Mouse (Mus musculus): Measurements from ENCODE around the gene Nav1.

Gene Nav1

GRCm38 (mm10) chr1:135548750-135549149 is 58.3 kb downstream of the Nav1 start:
- DNase-seq (ENCODE audit: low spot score in 2 of 2) = no peak

GRCm38 (mm10) chr1:135546099-135546498 is 61.0 kb downstream of the Nav1 start:
- no peak for DNase-seq (ENCODE audit: low spot score in 2 of 2)

GRCm38 (mm10) chr1:135544504-135545146 is 62.5 kb downstream of the Nav1 start:
- DNase-seq (ENCODE audit: low spot score in 2 of 2) = peak; percentile 30 to 45

GRCm38 (mm10) chr1:135542841-135543810 is 64.0 kb downstream of the Nav1 start:
- DNase-seq (ENCODE audit: low spot score in 2 of 2) = no peak

GRCm38 (mm10) chr1:135542080-135542479 is 65.0 kb downstream of the Nav1 start:
- DNase-seq (ENCODE audit: low spot score in 2 of 2) = no peak

- peak; percentile 29 to 52 for DNase-seq (ENCODE audit: low spot score in 2 of 2)
These were observed 66.8 kb downstream of the Nav1 start for GRCm38 (mm10) chr1:135540270-135540669.

GRCm38 (mm10) chr1:135538441-135539265 is 68.4 kb downstream of the Nav1 start:
- DNase-seq (ENCODE audit: low spot score in 2 of 2) = no peak

GRCm38 (mm10) chr1:135536822-135537221 is 70.3 kb downstream of the Nav1 start:
- no peak for DNase-seq (ENCODE audit: low spot score in 2 of 2)

GRCm38 (mm10) chr1:135536326-135536725 is 70.8 kb downstream of the Nav1 start:
- DNase-seq (ENCODE audit: low spot score in 2 of 2) = no peak

- DNase-seq (ENCODE audit: low spot score in 2 of 2) = no peak
These were observed 71.8 kb downstream of the Nav1 start for GRCm38 (mm10) chr1:135535256-135535655.

GRCm38 (mm10) chr1:135534782-135535181 is 72.3 kb downstream of the Nav1 start:
- DNase-seq (ENCODE audit: low spot score in 2 of 2) = no peak

GRCm38 (mm10) chr1:135534070-135534469 is 73.0 kb downstream of the Nav1 start:
- no peak for DNase-seq (ENCODE audit: low spot score in 2 of 2)

- no peak for DNase-seq (ENCODE audit: low spot score in 2 of 2)
These were observed 74.7 kb downstream of the Nav1 start for GRCm38 (mm10) chr1:135532383-135532782.

- DNase-seq (ENCODE audit: low spot score in 2 of 2) = no peak
These were observed 75.1 kb downstream of the Nav1 start for GRCm38 (mm10) chr1:135531981-135532380.

- no peak for DNase-seq (ENCODE audit: low spot score in 2 of 2)
These were observed 76.0 kb downstream of the Nav1 start for GRCm38 (mm10) chr1:135531081-135531480.

GRCm38 (mm10) chr1:135524518-135524860 is 82.6 kb downstream of the Nav1 start:
- no peak for DNase-seq (ENCODE audit: low spot score in 2 of 2)

- no peak for DNase-seq (ENCODE audit: low spot score in 2 of 2)
These were observed 83.1 kb downstream of the Nav1 start for GRCm38 (mm10) chr1:135523780-135524517.

GRCm38 (mm10) chr1:135523344-135523743 is 83.8 kb downstream of the Nav1 start:
- DNase-seq (ENCODE audit: low spot score in 2 of 2) = no peak

GRCm38 (mm10) chr1:135520550-135521168 is 86.4 kb downstream of the Nav1 start:
- DNase-seq (ENCODE audit: low spot score in 2 of 2) = no peak

GRCm38 (mm10) chr1:135518661-135519060 is 88.4 kb downstream of the Nav1 start:
- no peak for DNase-seq (ENCODE audit: low spot score in 2 of 2)

- no peak for DNase-seq (ENCODE audit: low spot score in 2 of 2)
These were observed 89.6 kb downstream of the Nav1 start for GRCm38 (mm10) chr1:135517469-135517868.
